Mouse (Mus musculus) bone marrow, adult 2 months (tissue): Measurements from ENCODE around the gene Tepp.

Source experiments
- CTCF ChIP-seq: fragments of 200-500 bp; IDR thresholded peaks from 2 replicates; pipeline ENCODE4 v1.5.1; 2011; ENCODE audit warnings: low read length, control low read depth; ENCODE audit not compliant: control insufficient read depth, insufficient read depth
- POLR2A ChIP-seq: fragments of 200-500 bp; IDR thresholded peaks from 2 replicates; pipeline ENCODE4 v1.6.1; 2011; ENCODE audit warnings: low read depth, mild to moderate bottlenecking, control low read depth, low read length, borderline replicate concordance; ENCODE audit not compliant: control insufficient read depth

GRCm38 (mm10) chr8:95354606-95355005 is 44.2 kb downstream of the Tepp start:
- TF ChIP-seq CTCF: no peak
- TF ChIP-seq POLR2A: no peak
